ENCODE assay signal across 10 mouse cellular contexts in genomic region chr1:52799772-52800171, GRCm38 (mm10). TPM values are rescaled to one million over a fixed set of nuclear protein-coding genes. Genes with fewer than 3 reads are reported as not detected.
A peak's percentile ranks its signal among the peaks of the same experiment; 100 is the strongest.
DNase-seq lines count a peak whose midpoint lies in the region; ATAC-seq and TF ChIP-seq lines count a peak whose summit lies in the region.
"Had no signal": no experiment of that assay in that cellular context is flagged by ENCODE, and none has a peak within 500 bp of the region (broad histone marks: within the 10 kb centered on the region; RNA-seq: fewer than 3 reads in every experiment).

No protein-coding gene starts in this region.

- no peak for TF ChIP-seq CTCF in MEL (IDR thresholded peaks at IDR 0.05 in 2 of 3, conservative IDR thresholded peaks at IDR 0.05 in 1 of 3; ENCODE audit: control insufficient read depth in 1 of 3, insufficient read depth in 1 of 3, low read depth in 2 of 3, low read length in 3 of 3, poor library complexity in 1 of 3, severe bottlenecking in 1 of 3)

- 47% methylated on average over 5 of the region's 5 CpGs for WGBS in kidney, embryonic 16.5 days

- TF ChIP-seq POLR2A in MEL (IDR thresholded peaks at IDR 0.05; ENCODE audit: control insufficient read depth in 1 of 2, insufficient read depth in 1 of 2, low read depth in 1 of 2, low read length in 2 of 2, poor library complexity in 1 of 2): no peak

- H3K9me3 ChIP-seq in kidney, embryonic 16.5 days (ENCODE audit: low read length): no peaks in the 10 kb centered on the region
- H3K9me3 ChIP-seq in MEL (replicated peaks; ENCODE audit: insufficient read depth, low read length): no peaks in the 10 kb centered on the region
- H3K9me3 ChIP-seq: embryonic facial prominence, embryonic 15.5 days; midbrain, embryonic 15.5 days had no signal

- no peaks in the 10 kb centered on the region for H3K27me3 ChIP-seq in kidney, embryonic 16.5 days (ENCODE audit: insufficient read depth, low read length)
- no peaks in the 10 kb centered on the region for H3K27me3 ChIP-seq in MEL (ENCODE audit: control insufficient read depth in 1 of 2, insufficient read depth in 2 of 2, low read length in 2 of 2)
- H3K27me3 ChIP-seq: embryonic facial prominence, embryonic 15.5 days; midbrain, embryonic 15.5 days had no signal

- peak; percentile 31 for DNase-seq in cerebellum, adult 8-10 months
- DNase-seq in cerebellum, adult 11 months: no peak
- no peak for DNase-seq in kidney, adult 11 months
- DNase-seq in MEL (ENCODE audit: low read depth, low spot score): peak; percentile 18
- no peak for DNase-seq in left cerebral cortex, adult 9 months (ENCODE audit: low spot score in 2 of 2)
- no peak for DNase-seq in urinary bladder, adult 18-20 months (ENCODE audit: low spot score in 2 of 2)

- TF ChIP-seq EP300 in MEL (IDR thresholded peaks at IDR 0.05; ENCODE audit: low read depth in 1 of 2, low read length in 2 of 2): no peak

- peak overlapping the region; percentile 19 for H3K27ac ChIP-seq in kidney, embryonic 16.5 days (ENCODE audit: low read length)
- peak overlapping the region; percentile 54 for H3K27ac ChIP-seq in MEL (ENCODE audit: control insufficient read depth, low read depth, low read length)
- H3K27ac ChIP-seq: embryonic facial prominence, embryonic 15.5 days; midbrain, embryonic 15.5 days had no signal

- ATAC-seq in kidney, embryonic 16.5 days (ENCODE audit: low FRiP score, low TSS enrichment): no peak; the same call in 1 of the 2 replicates
- peak; percentile 26 for ATAC-seq in megakaryocyte, adult 5-6 weeks (ENCODE audit: poor library complexity, severe bottlenecking)

- H3K9ac ChIP-seq in kidney, embryonic 16.5 days (replicated peaks; ENCODE audit: low read length): no peak overlapping the region
- H3K9ac ChIP-seq in MEL (ENCODE audit: control insufficient read depth, low read depth, low read length, poor library complexity, severe bottlenecking): no peak overlapping the region; the same call in 1 of the 2 replicates
- H3K9ac ChIP-seq: embryonic facial prominence, embryonic 15.5 days; midbrain, embryonic 15.5 days had no signal

- no peak for TF ChIP-seq RAD21 in MEL (IDR thresholded peaks at IDR 0.05; ENCODE audit: low read depth, low read length)

- H3K79me2 ChIP-seq in MEL (ENCODE audit: control insufficient read depth, insufficient read depth, low read length, poor library complexity): no peaks in the 10 kb centered on the region

- peaks cover 48% of the 10 kb centered on the region for H3K4me1 ChIP-seq in kidney, embryonic 16.5 days (ENCODE audit: insufficient read depth, low read length)
- H3K4me1 ChIP-seq in MEL (ENCODE audit: control insufficient read depth in 1 of 2, insufficient read depth in 2 of 2, low read length in 2 of 2): peaks cover 9 to 10% of the 10 kb centered on the region in 2 experiments
- H3K4me1 ChIP-seq: embryonic facial prominence, embryonic 15.5 days; midbrain, embryonic 15.5 days had no signal

- no peaks in the 10 kb centered on the region for H3K36me3 ChIP-seq in kidney, embryonic 16.5 days (ENCODE audit: insufficient read depth, low read length)
- H3K36me3 ChIP-seq in MEL (ENCODE audit: control insufficient read depth in 1 of 2, insufficient read depth in 2 of 2, low read length in 2 of 2): peaks cover 0 to 11% of the 10 kb centered on the region in 2 experiments; a peak in 2 of 4 replicates

- H3K4me3 ChIP-seq in kidney, embryonic 16.5 days (ENCODE audit: low read length): no peak overlapping the region
- H3K4me3 ChIP-seq in MEL (ENCODE audit: control insufficient read depth in 1 of 2, insufficient read depth in 1 of 2, low read depth in 2 of 2, low read length in 2 of 2): peak overlapping the region in 1 of 2 experiments; percentile 15; a peak in 2 of 4 replicates
- H3K4me3 ChIP-seq: embryonic facial prominence, embryonic 15.5 days; midbrain, embryonic 15.5 days had no signal

- no peak overlapping the region for H3K4me2 ChIP-seq in kidney, embryonic 16.5 days (replicated peaks; ENCODE audit: low read depth, low read length)
- H3K4me2 ChIP-seq: embryonic facial prominence, embryonic 15.5 days; midbrain, embryonic 15.5 days had no signal

TF ChIP-seq in MEL, 35 proteins besides CTCF, POLR2A, EP300 and RAD21:
- TF ChIP-seq MAX (IDR thresholded peaks at IDR 0.05; ENCODE audit: low read length) (peak; percentile 13; the same call in 1 of the 2 replicates), MAFK (IDR thresholded peaks at IDR 0.05; ENCODE audit: borderline replicate concordance, low read depth, low read length) (no peak)

RNA-seq across cellular contexts. Expression of gene Inpp1, which starts 17.7 kb away (rescaled TPM):
- polyA plus RNA-seq in kidney, embryonic 16.5 days (2015; fragmentation: Nextera tagmentation; extraction: Ambion mirVana): 15.9 and 22.3 TPM in 2 replicates
- total RNA-seq in MEL (2012; rRNA removed): 0.96 and 1.9 TPM in 2 replicates
- polyA plus RNA-seq in MEL (2012; ENCODE audit: insufficient read depth in 1 of 2, insufficient read length in 2 of 2, low read depth in 1 of 2, low replicate concordance in 2 of 2, missing spikeins in 1 of 2): 1 to 10 TPM in 1 of 2 experiments, not detected in 1; 5.9 TPM
- total RNA-seq in megakaryocyte, adult 5-6 weeks (2015): 6.6 and 12.5 TPM in 2 replicates
- 10.1 and 13.4 TPM in 2 replicates for total RNA-seq in megakaryocyte, adult 5-6 weeks (2017)

RNA-seq across cellular contexts. Expression of gene Hibch, which starts 45.0 kb away (rescaled TPM):
- polyA plus RNA-seq in kidney, embryonic 16.5 days (2015; fragmentation: Nextera tagmentation; extraction: Ambion mirVana): 24.4 and 27.5 TPM in 2 replicates
- 28.5 and 31.2 TPM in 2 replicates for total RNA-seq in MEL (2012; rRNA removed)
- polyA plus RNA-seq in MEL (2012; ENCODE audit: insufficient read depth in 1 of 2, insufficient read length in 2 of 2, low read depth in 1 of 2, low replicate concordance in 2 of 2, missing spikeins in 1 of 2): 10 to 100 TPM in 1 of 2 experiments, not detected in 1; 35.2 TPM
- 21.7 and 22.8 TPM in 2 replicates for total RNA-seq in megakaryocyte, adult 5-6 weeks (2015)
- 61.8 and 87.1 TPM in 2 replicates for total RNA-seq in megakaryocyte, adult 5-6 weeks (2017)

Comparison
In these comparisons a context has a peak if more than half of its experiments do, and no peak if none do; other contexts are left out.
1. DNase-seq: peak in cerebellum, adult 8-10 months (single experiment) and MEL (single experiment); none in cerebellum, adult 11 months (single experiment), kidney, adult 11 months (single experiment), left cerebral cortex, adult 9 months (0 of 2) and urinary bladder, adult 18-20 months (0 of 2).